Mouse (Mus musculus): Measurements from ENCODE around the gene Cdhr2. TPM values are rescaled to one million over a fixed set of nuclear protein-coding genes. Genes with fewer than 3 reads are reported as not detected.

The Cdhr2 gene
- 0.05 TPM in 1 of 2 replicates, not detected in the other for polyA plus RNA-seq (2015; fragmentation: Nextera tagmentation; extraction: Ambion mirVana)

DNA sequence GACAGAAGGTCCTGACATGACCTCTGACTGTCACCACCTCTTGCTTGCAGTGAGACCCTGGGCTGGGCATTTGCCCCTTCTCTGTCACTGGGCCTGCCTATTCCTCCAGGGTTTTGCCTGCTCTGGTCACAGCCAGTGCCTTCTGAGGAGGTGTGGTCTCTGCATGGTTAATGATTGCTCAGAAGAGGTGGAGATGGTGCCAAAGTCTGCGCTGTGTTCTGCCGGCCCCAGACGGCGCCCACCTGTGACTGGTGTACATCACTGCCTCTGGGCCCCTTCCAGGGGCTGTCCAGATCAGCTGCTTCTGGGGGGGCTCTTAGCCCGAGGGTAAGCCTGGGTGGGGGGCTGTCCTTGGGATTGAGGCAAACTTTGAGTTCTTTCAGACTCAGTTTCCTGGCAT, at the start of gene Cdhr2:
TSS of gene Cdhr2 (plus strand) at position 219 of the 400 bp plus-strand sequence.
- no peaks in the 10 kb centered on the region for H3K9me3 ChIP-seq (replicated peaks)
- WGBS, result 76% methylated on average over 5 of the region's 5 CpGs
- no peak for ATAC-seq

DNA sequence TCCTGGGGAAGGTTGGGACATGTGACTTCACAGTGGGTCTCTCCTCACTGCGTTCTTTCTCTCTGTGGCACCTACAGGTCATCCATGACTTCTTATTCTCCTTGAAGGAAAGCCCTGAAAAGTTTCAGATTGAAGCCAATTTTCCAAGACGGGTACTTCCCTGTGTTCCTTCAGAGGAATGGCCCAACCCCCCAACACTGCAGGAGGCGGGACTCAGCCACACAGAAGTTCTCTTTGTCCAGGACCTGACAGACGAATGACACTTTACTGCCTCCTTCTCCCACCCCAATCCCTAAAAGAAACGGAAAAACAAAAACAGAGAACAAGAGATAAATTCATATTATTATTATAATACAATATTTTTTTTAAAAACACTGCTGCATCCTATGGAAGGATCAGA, 40.4 kb upstream of the Cdhr2 start:
- no peak overlapping the region for H3K4me3 ChIP-seq
- H3K4me1 ChIP-seq, result no peaks in the 10 kb centered on the region
- no peak overlapping the region for H3K9ac ChIP-seq
- no peak overlapping the region for H3K27ac ChIP-seq
- ATAC-seq, result no peak
- H3K36me3 ChIP-seq (ENCODE audit: poor library complexity, severe bottlenecking), result peaks cover 86% of the 10 kb centered on the region
- no peak overlapping the region for H3K4me2 ChIP-seq
- H3K27me3 ChIP-seq, result no peaks in the 10 kb centered on the region
- 55% methylated on average over 5 of the region's 5 CpGs for WGBS
- H3K9me3 ChIP-seq (replicated peaks), result no peaks in the 10 kb centered on the region

More for the DNA sequence above, at the start of gene Cdhr2:
- Histone ChIP-seq H3K4me2 (no peak within 1 kb of the TSS), H3K9ac (no peak within 1 kb of the TSS), H3K27ac (no peak within 1 kb of the TSS), H3K4me3 (no peak within 1 kb of the TSS), H3K27me3 (peaks cover 2% of the 10 kb centered on the region; the same call in 1 of the 2 replicates), H3K36me3 (ENCODE audit: poor library complexity, severe bottlenecking) (no peaks in the 10 kb centered on the region), H3K4me1 (no peaks in the 10 kb centered on the region)

DNA sequence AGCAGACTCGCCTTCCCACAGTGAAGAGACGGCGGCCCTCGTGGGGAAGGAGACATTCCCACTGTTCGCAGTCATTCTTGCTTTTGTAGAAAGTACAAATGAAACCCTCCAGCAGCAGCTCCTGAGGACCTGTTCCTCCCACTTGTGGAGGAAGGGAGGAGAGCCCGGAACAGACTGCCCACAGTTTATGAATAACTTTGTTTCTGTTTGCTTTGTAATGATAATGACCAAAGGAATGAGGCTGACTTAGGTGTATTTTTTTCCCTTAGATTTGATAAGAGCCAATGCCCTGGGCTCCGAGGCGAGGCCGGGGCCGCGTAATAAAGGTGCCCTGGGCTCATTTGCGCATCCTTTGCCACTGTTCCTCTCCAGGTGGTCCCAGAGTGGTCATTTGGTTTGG, 39.9 kb upstream of the Cdhr2 start:
- Histone ChIP-seq H3K36me3 (ENCODE audit: poor library complexity, severe bottlenecking) (peaks cover 81% of the 10 kb centered on the region), H3K4me3 (no peak overlapping the region), H3K27ac (no peak overlapping the region), H3K4me1 (no peaks in the 10 kb centered on the region), H3K27me3 (no peaks in the 10 kb centered on the region), H3K9ac (no peak overlapping the region), H3K4me2 (no peak overlapping the region), H3K9me3 (replicated peaks) (no peaks in the 10 kb centered on the region)
- WGBS, result 81% methylated on average over 12 of the region's 12 CpGs
- ATAC-seq, result no peak

DNA sequence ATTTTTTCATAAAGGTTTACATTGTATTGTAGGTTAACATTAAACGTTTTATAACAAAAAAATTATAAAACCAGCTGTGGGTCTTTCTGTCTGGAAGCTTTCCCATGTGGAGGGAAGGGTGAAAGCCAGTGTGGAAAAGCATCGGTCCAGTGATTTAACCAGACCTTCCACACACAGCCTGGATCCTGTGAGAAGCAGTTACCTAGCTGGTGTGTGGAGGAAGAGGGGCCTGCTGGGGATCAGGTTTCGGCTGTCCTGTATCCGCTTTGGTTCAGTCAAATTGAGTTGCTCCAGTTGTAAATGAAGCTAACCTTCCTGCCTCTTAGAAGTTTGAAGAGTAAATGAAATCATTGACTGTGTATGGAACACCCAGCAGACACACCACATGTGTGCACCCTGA, 37.3 kb upstream of the Cdhr2 start:
- H3K27me3 ChIP-seq, result no peaks in the 10 kb centered on the region
- H3K27ac ChIP-seq, result no peak overlapping the region
- ATAC-seq, result no peak
- H3K4me2 ChIP-seq, result no peak overlapping the region
- no peaks in the 10 kb centered on the region for H3K4me1 ChIP-seq
- H3K4me3 ChIP-seq, result no peak overlapping the region
- no peaks in the 10 kb centered on the region for H3K9me3 ChIP-seq (replicated peaks)
- peaks cover 63% of the 10 kb centered on the region for H3K36me3 ChIP-seq (ENCODE audit: poor library complexity, severe bottlenecking)
- WGBS, result 88% methylated on average over 4 of the region's 4 CpGs
- no peak overlapping the region for H3K9ac ChIP-seq

DNA sequence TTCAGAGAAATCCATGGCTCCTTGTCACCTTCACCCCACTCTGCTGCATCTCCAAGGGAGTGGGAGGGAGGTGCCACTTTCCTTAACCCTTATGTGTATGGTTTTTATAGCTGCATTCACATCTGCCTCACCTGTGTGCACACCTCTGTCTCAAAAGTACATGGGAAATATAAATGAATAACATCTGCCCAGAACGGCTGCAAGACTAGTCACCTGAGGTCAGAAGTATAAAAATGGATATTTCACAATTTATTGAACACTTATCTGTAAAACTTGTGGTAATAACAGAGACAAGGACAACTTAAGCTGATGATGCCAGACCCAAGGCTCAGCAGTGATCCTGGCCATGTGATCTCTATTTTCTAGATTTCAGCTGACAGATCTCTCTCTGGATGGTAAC, 36.8 kb upstream of the Cdhr2 start:
- Histone ChIP-seq H3K27ac (no peak overlapping the region), H3K36me3 (ENCODE audit: poor library complexity, severe bottlenecking) (peaks cover 58% of the 10 kb centered on the region), H3K4me3 (no peak overlapping the region), H3K27me3 (no peaks in the 10 kb centered on the region), H3K4me2 (no peak overlapping the region), H3K4me1 (no peaks in the 10 kb centered on the region), H3K9ac (no peak overlapping the region), H3K9me3 (replicated peaks) (no peaks in the 10 kb centered on the region)
- 95% methylated on average over 1 of the region's 1 CpGs for WGBS
- ATAC-seq, result no peak

DNA sequence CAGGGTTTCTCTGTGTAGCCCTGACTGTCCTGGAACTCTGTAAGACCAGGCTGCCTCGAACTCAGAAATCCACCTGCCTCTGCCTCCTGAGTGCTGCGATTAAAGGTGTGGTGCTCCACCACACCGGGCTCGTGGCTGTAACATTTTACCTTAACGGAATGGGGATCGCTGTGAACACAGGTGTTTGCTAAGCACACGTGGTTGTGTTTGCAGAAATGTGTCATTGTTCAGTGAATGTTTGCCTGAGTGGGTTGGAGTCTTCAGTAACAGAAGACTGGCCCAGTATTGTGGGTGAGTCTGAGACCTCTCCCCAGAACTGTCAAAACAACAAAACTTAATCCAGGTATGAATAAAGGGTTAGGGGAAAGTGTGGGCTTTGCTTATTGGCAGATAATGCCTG, 36.2 kb upstream of the Cdhr2 start:
- Histone ChIP-seq H3K9ac (no peak overlapping the region), H3K36me3 (ENCODE audit: poor library complexity, severe bottlenecking) (peaks cover 54% of the 10 kb centered on the region), H3K27me3 (no peaks in the 10 kb centered on the region), H3K4me3 (no peak overlapping the region), H3K4me2 (no peak overlapping the region), H3K4me1 (no peaks in the 10 kb centered on the region), H3K27ac (no peak overlapping the region), H3K9me3 (replicated peaks) (no peaks in the 10 kb centered on the region)
- ATAC-seq, result no peak
- WGBS, result 95% methylated on average over 7 of the region's 7 CpGs

DNA sequence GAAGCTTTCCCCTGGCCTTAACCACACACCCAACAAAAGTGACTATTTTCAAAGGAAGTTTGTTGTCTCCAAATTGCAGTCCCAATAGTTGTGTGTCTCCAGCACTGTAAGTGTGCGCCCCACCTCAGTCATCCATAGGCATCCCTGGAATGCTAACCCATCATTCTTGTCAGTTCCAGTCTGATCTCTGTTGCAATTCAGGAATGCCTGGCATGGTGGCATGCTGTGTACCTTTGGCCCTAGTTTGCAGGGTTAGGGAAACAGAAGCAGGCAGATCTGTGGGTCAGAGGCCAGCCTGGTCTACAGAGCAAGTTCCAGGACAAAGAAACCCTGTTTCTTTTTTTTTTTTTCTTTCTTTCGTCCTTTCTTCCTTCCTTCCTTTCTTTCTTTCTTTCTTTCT, 30.8 kb upstream of the Cdhr2 start:
- no peak for ATAC-seq
- no peak overlapping the region for H3K4me3 ChIP-seq

DNA sequence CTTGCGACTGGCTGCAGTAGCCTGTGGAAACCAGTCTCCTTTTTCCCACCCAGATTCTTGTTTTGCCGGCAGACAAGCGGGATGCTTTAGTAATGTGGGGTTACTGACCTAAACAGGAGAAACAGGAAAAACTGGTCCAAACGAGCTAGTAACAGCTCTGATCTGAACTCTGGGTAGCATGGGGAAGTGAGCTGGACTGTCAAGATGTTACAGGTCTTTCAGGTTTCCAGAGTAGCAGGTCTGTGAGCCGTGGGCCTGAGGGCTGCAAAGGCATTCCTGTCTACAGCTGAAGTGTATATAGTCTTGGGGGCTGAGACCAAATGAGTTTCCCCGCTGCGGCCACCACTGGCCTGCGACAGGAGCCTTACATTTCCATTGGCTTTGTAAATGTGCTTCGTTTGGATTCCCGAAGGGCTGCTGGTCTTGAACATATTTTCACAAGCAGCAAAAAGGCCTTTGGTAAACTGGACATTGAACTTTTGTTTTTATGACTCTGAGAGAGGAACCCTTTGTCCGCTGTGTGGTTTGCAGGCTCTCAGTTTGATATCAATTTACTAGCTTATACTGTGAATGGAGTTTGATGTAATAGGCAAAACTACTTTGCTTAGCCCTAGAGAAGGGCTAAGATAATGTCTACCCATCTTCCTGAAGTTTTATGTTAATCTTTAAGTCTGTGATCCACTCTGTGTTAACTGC, 25.2 kb upstream of the Cdhr2 start:
- no peaks in the 10 kb centered on the region for H3K9me3 ChIP-seq (replicated peaks)
- no peaks in the 10 kb centered on the region for H3K4me1 ChIP-seq
- 68% methylated on average over 11 of the region's 11 CpGs for WGBS
- H3K4me3 ChIP-seq, result no peak overlapping the region
- no peak overlapping the region for H3K27ac ChIP-seq
- H3K4me2 ChIP-seq, result no peak overlapping the region
- peaks cover 30% of the 10 kb centered on the region for H3K36me3 ChIP-seq (ENCODE audit: poor library complexity, severe bottlenecking)
- H3K9ac ChIP-seq, result no peak overlapping the region
- no peaks in the 10 kb centered on the region for H3K27me3 ChIP-seq
- ATAC-seq, result no peak

More for the DNA sequence above, 30.8 kb upstream of the Cdhr2 start:
- 79% methylated on average over 2 of the region's 2 CpGs for WGBS
- Histone ChIP-seq H3K9me3 (replicated peaks) (no peaks in the 10 kb centered on the region), H3K4me2 (no peak overlapping the region), H3K27me3 (no peaks in the 10 kb centered on the region), H3K36me3 (ENCODE audit: poor library complexity, severe bottlenecking) (peaks cover 9% of the 10 kb centered on the region), H3K4me1 (no peaks in the 10 kb centered on the region), H3K27ac (no peak overlapping the region), H3K9ac (no peak overlapping the region)

DNA sequence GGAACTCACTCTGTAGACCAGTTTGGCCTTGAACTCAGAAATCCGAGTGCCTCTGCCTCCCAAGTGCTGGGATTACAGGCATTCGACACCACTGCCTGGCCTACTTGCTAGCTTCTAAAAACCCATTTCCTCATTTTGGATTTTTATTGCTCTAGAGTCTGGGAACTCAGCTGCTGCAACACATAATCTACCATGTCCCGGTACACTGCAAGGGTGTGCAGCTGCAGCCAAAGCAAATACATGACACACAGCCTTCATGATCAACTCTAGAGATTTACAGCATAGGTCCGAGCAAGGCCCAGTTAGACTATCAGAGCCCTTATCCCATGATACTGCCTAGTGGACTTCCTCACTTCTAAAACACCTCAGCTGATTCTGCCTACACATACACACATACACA, 23.0 kb upstream of the Cdhr2 start:
- ATAC-seq, result no peak
- no peaks in the 10 kb centered on the region for H3K9me3 ChIP-seq (replicated peaks)
- no peaks in the 10 kb centered on the region for H3K27me3 ChIP-seq
- H3K4me2 ChIP-seq, result no peak overlapping the region
- H3K27ac ChIP-seq, result no peak overlapping the region
- H3K36me3 ChIP-seq (ENCODE audit: poor library complexity, severe bottlenecking), result peaks cover 52% of the 10 kb centered on the region
- WGBS, result 80% methylated on average over 4 of the region's 4 CpGs
- H3K4me3 ChIP-seq, result no peak overlapping the region
- H3K9ac ChIP-seq, result no peak overlapping the region
- no peaks in the 10 kb centered on the region for H3K4me1 ChIP-seq

DNA sequence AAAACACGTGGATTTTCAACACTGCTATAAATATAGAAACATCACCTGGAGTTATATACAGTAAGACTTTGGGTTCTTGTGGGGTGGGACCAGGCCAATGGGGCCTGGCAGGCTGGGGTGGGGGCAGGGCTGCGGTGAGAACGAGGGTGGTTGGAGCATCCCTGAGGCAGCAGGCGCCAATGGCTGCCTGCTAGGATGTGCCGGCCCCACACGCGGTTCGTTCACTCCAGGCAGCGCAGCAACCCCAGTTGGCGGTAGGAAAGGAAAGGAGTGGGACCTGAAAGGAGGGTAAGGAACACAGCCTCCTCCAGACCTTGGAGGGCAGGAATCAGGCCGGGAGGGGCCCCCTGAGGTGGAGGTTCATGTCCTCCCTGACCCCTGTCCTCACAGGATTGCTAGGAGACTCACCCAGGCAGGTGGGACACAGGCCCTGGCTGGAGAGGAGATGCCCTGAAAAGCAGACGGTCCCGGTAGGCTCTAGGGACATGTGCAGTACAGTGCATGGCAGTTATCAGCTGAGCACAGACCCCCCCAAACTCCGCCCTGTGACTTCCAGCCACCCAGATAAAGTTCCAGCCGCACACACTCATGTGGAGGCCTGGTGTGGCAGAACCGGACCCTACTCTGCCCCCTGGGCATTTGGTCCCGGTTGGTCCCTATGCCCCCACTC, 20.9 kb upstream of the Cdhr2 start:
- peaks cover 16% of the 10 kb centered on the region for H3K4me1 ChIP-seq
- no peaks in the 10 kb centered on the region for H3K9me3 ChIP-seq (replicated peaks)
- ATAC-seq, result no peak
- whole genome bisulfite sequencing, result 79% methylated on average over 17 of the region's 17 CpGs
- peaks cover 71% of the 10 kb centered on the region for H3K36me3 ChIP-seq (ENCODE audit: poor library complexity, severe bottlenecking)
- no peak overlapping the region for H3K27ac ChIP-seq
- H3K4me2 ChIP-seq, result no peak overlapping the region
- H3K27me3 ChIP-seq, result no peaks in the 10 kb centered on the region
- no peak overlapping the region for H3K4me3 ChIP-seq
- H3K9ac ChIP-seq, result no peak overlapping the region

DNA sequence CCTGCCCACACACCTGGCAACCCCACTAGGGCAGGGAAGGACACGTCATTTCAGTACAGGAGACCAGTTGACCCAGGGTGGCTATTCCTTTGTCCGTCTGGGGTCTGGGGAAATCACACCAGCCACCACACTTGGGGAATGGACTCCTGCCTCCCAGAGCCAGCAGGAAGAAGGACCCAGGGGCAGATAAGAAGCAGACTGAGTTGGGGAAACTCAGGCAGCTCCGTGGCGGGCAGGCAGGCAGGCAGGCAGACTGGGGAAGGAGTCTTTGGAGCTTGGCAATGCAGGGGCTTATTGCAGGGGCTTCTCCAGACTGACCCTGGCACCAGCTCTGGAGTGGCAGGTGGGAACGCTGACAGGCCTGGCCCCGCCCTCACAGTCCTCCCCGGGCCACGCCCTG, 20.0 kb upstream of the Cdhr2 start:
- no peak for ATAC-seq
- WGBS, result 81% methylated on average over 8 of the region's 8 CpGs
- no peak overlapping the region for H3K9ac ChIP-seq

DNA sequence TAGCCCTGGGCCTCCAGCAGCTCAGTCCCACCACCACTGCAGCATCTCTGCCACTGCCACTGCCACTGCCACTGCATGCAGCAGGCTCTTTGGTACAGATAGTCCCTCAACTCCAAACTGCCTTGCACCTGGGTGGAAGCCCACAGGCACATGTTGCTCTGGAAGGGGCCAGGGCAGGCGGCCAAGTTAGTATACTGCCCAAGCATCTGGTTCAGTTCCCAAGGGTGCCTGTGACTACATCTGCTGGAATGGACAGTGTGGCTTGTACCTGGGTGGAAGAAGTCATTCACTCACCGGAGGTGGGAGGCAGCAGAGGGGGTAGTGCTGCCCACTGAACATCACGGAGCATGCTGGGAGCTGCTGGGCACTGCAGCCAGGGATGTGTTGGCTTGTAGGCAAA, 18.0 kb upstream of the Cdhr2 start:
- Histone ChIP-seq H3K9ac (no peak overlapping the region), H3K27me3 (no peaks in the 10 kb centered on the region), H3K36me3 (ENCODE audit: poor library complexity, severe bottlenecking) (peaks cover 66% of the 10 kb centered on the region), H3K9me3 (replicated peaks) (no peaks in the 10 kb centered on the region), H3K4me1 (peaks cover 30% of the 10 kb centered on the region), H3K4me2 (no peak overlapping the region), H3K27ac (no peak overlapping the region), H3K4me3 (no peak overlapping the region)
- no peak for ATAC-seq
- WGBS, result 85% methylated on average over 3 of the region's 3 CpGs

More for the DNA sequence above, 20.0 kb upstream of the Cdhr2 start:
- Histone ChIP-seq H3K36me3 (ENCODE audit: poor library complexity, severe bottlenecking) (peaks cover 71% of the 10 kb centered on the region), H3K9me3 (replicated peaks) (no peaks in the 10 kb centered on the region), H3K27me3 (no peaks in the 10 kb centered on the region), H3K4me3 (no peak overlapping the region), H3K27ac (no peak overlapping the region), H3K4me2 (no peak overlapping the region), H3K4me1 (peaks cover 25% of the 10 kb centered on the region)
